Mouse (Mus musculus) adrenal gland, postnatal 4 days (tissue): ENCODE results near the gene Dgkh. TPM values are rescaled to one million over a fixed set of nuclear protein-coding genes. Genes with fewer than 3 reads are reported as not detected.
"Not testable (repeated sequence)": the region's sequence is repeated elsewhere in the genome, so short reads cannot be mapped to it uniquely, and the experiment has no call there.

Source experiments
- DNase-seq, 2 experiments: peaks; one replicate each; pipeline ENCODE4 v3.0.0; 2021 to 2022; ENCODE audit warnings: low spot score in 2 of 2, mixed read lengths in 2 of 2
- long read RNA-seq, 2 experiments: library from polyadenylated mRNA; stranded (forward); transcript quantifications; one replicate each; pipeline ENCODE4 v2.0.0; 2021
- total RNA-seq, 2 experiments: library from RNA; stranded (reverse); gene quantifications; 2 replicates each; pipeline ENCODE4 v1.2.3; 2021

Dgkh gene
- 10 to 100 TPM in 1 of 2 experiments, 1 to 10 TPM in 1; 9.9 to 12.1 TPM for total RNA-seq
- long read RNA-seq, experiment 1, result 0 reads
- long read RNA-seq, experiment 2, full-length matches to known transcripts, result 2 of 6 reads
- long read RNA-seq, experiment 2, partial matches to known transcripts, result 1 of 6 reads
- long read RNA-seq, experiment 2, other reads (novel, unspliced or antisense), result 3 of 6 reads

DNA sequence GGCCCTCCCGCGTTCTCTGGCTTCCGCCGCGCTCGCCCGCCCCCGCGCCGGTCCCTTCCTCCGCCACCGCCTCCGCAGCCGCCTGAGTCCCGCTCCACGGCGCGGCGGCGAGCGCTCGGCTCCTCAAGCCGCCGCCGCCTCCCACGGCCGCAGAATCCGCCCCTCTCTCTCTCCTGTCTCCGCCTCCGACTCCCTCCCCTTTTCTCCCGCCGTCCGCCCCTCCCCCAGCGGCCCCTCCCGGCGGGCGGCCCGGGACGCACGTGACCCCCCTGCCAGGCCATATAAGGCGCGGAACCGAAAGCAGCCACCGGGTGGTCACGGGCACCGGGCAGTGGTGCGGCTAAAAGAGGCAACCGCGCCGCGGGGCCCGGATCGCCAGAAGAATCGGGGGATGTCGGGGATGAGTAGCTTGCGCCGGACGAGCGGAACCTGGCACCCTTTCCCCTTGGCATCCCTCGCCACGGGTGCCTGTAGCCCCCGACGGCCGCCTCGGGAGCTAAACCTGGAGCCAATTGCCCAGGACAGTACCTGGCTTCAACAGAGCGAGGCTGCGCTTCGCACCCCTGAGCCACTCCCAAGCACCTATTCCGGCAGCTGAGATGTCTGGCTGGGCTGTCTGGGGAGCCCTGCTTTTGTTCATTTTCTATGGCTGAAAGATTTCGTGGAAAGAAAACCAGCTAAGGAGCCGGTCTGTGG lies at the start of gene Dgkh:
Dgkh (minus strand) TSS at position 160 of the 696 bp plus-strand sequence.
- peak; percentile 73 to 85 for DNase-seq

DNA sequence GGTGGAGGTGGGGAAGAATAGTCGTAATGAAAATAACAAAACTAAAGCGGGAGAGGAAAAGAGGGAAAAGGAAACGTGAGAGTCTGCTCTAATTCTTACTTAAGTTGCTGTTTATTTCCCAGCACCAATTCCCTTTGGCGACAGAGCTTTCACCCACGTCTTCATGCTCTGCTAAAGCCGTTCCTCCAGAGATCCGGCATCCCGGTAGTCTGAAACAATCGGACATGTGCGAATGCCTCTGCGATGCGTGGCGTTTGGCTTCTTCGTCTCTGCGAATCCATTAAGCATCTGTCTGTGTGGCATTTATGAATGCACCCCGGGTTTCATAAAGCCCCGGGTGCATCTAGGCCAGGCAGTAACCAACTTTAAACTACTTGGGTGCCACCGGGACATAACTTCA lies 44.6 kb upstream of the Dgkh start:
- DNase-seq, result no peak

DNA sequence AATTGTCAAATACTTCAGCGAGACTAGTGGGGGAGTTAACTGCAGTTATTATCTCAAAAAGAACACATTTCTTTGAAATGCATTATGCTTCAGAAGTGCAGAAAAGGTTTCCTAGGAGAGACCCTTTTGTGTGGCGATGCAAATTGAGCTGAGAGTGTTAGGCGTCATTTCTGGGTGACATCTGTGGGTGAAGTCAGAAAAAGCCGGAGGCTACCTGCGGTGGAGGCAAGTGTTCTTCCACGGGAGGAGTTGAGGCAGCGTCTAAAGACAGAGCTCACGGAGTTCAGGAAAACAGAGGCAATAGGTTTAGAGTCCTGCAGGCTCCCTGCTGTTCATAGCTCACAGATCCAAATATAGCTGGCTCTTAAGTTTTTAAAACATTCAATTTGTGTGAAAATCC lies 44.1 kb upstream of the Dgkh start:
- DNase-seq, result no peak

DNA sequence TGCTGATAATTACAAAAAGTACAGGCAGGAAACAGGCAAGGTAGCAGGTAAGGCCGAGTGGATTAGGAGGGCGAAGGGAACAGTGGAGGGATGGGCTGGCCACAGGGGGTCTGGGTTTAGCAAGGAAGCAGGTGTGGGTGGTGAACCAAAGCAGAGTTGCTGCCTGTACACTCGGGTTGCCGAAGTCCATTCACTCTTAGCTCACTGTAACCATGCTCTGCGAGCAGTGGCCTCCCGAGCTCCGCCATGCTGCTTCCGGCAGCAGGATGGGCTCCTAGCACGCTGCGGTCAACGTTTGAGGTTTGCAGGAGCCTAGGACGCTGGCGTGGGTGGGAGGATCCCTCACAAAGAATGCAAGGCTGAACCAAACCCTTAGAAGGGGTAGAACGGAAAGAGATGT lies 43.1 kb upstream of the Dgkh start:
- no peak for DNase-seq

DNA sequence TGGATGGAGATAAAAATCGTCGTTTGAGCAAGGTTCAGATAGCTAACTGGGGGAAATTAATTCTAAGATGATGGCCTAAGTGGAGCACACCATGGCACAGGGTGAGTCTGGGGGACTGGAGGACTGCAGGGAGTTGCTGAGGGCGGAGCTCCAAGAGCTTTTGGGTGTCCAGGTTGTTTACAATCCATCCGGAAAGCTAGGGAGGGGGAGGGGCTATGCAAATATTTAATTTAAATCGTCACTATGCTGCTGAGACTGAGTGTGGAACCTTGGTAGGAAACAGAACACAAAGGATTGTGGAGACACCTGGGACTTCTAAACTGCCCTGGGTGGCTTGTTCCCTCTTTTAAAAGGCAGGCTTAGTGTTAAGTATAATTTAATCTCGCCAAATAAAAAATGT lies 42.6 kb upstream of the Dgkh start:
- DNase-seq, result no peak

DNA sequence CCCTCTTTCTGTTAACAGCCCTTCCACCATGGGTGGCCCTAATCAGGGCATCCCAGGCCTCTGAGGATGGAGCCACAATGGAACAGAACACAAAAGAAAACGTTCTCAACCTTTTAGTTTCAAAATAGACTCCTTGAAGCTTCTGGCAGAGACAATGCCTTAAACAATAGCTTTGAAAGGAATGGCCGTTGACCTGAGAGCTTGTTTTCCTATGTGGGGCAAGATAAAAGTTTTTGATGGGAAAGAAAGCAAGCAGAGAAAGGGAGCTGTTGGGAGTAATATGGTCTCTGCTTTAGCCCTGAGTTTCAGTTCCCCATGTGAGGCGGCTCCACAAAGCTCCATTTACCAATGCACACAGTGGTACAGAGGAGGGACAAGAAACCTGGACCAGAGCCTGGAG lies 37.9 kb upstream of the Dgkh start:
- no peak for DNase-seq

DNA sequence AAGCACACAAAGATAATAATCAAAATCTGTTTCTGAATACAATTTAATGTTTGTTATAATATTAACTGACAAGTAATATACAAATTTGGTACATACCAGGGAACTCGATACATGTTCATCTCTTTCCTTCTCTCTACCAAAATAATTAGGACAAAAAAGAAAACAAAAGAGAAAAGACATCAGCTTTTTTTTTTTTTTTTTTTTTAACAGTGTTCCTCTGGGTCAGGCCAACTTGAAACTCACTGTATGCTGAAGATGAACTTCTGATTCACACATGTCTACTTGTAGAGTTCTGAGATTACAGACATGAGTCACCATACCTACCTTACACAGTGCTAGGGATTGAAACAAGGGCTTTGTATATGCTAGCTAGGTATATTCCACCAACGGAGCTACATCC lies 28.5 kb upstream of the Dgkh start:
- no peak for DNase-seq

DNA sequence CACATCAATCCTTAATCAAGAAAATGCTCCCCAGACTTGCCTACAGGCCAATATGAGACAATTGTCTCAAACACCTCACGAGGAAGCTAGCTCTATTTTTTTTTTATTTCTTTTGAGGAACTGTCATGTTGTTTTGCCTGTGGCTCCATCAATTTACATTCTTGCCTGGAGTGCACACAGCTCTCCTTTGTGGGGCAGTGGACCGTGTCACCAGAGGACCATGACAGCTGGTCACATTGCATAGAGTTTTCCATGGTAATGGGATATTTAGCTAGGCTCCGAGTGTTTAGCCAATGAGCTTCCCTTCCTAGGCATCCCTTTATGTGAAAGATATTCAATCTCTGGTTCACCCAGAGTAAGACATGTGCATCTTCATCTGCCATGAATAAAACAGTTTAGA lies 26.9 kb upstream of the Dgkh start:
- DNase-seq, result no peak

DNA sequence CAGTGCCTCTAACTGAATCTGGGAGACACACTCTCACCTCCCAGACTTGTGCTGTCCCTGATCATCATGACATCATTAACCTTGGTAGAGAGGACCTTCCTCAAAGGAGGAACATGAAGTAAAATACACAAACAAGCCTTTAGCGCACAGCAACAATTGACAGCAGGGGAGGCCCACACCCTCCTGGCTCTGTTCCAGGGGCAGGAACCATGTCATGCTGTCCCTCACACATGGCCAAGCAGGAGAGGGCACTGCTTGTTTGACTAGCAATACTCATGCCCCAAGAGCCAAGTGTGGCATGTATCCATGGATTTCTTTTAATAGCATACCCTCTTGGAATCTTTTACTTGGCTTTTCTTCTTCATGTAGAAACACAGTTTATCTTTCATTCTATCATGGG lies 22.7 kb upstream of the Dgkh start:
- no peak for DNase-seq

DNA sequence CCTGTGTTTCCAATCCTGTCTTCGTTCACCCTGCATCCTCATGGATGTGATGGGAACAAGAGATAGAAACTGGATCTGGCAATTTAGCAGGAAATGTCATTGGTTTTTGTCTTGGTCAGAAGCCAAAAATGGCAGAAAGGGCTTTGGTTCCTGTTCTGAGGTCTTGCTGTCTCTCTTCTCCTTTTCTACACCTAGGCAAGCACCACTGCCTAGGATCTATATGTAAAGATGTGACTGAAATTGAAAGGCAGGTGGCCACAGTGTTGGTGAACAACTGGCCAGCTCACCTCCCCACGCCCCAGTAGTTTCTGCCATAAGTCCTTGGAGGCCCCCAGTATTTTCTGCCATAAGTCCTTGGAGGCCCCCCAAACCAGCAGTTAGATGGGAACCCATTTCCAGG lies 16.1 kb upstream of the Dgkh start:
- no peak for DNase-seq

DNA sequence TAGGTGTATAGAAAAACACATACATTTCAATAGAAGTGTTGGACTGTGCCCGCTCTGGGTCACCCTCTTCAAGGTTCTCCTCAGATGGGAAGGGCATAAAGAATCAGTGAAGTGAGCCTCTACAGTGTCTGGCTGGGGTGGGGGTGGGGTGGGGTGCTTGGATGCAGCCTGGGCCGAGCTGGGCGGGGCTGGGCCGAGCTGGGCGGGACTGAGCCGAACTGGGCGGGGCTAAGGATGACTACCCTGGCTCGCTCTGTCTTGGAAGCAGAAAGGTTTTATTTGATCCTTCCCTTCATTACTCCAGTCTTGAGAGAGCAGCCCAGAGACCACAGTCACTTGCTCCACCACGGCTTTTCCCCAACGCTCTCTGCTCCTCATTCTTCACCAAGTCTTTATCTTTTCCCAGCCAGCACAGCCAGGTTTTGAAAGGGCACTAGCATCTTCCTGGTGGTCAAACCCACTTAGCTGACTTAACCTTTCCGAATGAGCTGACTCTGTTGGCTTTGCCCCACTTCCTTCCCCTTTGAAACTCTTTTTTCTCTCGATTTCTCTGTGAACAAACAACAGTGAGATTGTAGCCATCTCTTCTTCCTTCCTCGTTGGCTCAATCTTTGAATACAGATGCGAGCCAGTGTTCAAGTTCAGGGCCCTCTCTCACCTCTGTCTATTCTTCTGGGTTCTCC lies 15.5 kb upstream of the Dgkh start:
- DNase-seq, result no peak

DNA sequence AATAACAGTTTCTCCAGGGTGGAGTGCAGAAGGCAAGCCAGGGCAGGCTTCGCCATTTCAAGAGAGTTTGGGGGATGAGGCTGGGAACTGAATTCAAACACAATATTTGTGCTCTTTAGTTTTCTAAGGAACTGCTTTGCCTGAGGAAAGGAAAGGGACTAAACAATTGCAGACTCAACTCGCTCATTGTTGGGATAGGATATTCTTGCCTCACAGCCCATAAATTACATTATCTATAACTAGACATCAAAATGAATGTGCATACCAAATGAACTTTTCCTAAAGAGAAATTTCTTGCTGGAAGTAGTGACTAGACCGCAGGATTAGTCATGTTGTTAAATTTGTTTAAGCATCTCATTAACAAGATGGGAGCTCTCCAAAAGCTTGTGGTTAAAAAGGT lies 14.9 kb upstream of the Dgkh start:
- no peak for DNase-seq

DNA sequence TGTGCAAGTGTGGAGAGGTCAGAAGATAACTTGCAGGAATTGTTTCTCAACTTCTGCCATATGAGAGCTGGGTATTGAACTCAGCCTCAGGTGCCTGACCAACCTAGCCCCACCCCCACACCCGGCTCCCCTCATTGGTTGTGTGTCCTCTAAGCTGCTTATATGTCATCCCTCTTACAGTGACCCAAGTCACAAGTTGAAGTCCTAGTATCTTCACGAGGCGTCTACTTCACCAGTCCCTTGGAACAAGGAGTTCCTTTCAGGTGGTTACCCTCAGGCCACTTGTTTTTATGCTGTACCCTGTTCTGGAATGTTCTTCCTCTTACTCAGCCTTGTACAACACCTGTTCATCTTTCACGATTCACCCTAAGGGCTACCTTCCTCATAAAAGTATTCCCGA lies 2.0 kb upstream of the Dgkh start:
- no peak for DNase-seq

DNA sequence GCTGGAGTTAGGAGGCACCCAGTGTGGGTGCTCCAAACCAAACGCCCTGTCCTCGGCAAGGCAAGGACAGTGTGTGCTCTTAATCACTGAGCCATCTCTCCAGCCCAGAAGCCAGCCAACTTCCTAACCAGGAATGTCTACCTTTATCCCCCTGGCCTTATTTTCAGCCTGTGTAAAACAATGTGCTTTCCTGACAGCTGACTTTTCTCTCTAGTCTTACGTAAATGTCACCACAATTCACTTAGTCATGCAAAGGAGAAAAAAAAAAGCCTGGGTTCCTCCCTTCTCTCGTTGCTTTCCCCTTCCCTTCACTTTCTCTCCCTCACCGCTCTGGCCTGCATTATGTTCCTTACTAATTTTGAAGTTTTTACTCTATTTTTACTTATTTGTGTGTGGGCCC lies 1.6 kb upstream of the Dgkh start:
- not testable (repeated sequence) for DNase-seq

DNA sequence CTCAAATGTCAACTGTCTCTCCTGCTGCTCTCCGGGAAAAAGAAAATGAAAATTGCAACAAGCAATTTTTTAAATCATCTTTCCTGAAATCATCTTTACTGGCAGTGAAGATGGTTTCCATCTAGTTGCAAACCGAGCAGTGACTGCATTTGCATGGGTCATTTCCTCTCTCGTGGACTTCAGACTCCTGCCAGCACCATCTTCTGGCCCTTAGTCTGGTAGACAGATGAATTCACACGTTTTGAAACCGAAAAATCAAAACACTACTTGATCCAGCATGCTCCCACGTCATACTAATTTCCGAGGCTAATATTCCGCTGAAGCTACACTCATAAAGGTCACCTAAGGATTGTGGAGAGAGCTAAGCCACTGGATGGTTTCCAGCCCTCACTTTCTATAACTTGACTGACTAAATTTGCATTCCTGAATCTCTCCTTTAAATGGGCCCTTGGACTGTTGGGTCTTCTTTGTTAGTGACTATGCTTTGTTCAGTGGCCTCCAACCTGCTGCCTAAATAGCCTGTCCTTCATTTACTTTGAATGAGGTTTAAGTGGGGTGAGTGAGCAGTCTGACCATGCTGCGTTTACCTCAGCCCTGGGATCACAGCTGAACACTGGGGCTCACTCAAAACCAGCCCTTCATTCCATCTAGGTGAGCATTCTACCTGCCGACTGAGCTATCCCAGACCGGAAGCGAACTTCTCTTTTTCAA lies 945 bp upstream of the Dgkh start:
- DNase-seq, result no peak

DNA sequence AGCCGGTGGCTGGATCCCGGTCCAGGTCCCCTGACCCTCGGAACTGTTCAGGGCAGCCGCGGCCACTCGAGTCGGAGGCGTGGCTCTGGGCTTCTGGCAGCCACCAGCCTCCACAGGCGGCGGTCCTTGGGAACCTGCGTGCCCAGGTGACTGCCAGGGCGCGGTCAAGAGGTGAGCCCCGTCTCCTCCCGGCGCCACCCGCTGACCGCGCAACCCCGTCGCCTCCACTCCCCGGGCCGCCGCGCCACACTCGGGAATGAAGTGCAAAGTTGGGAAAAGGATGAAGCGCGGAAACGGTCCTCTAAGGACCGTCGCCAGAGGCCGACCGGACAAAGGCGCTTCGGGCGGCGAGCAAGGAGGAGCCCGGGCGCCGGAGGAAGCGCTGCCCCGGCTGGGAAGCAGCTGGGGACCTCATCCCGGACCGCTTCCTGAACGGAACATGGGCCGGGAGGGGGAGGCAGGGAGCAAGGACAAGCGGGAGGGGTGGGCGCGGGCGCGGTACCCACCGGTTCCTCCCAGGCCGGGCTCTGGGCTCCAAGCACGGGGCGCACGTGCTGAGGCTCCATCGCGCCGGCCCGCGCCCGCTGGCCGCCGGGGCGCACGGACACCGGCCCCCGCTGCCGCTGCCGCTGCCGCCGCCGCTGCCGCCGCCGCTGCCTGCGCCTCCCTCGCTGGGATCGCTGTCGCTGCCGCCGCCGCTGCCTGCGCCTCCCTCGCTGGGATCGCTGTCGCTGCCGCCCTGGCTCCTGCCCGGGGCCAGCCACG lies 542 bp downstream of the Dgkh start:
- DNase-seq, result peak; percentile 7 to 15

DNA sequence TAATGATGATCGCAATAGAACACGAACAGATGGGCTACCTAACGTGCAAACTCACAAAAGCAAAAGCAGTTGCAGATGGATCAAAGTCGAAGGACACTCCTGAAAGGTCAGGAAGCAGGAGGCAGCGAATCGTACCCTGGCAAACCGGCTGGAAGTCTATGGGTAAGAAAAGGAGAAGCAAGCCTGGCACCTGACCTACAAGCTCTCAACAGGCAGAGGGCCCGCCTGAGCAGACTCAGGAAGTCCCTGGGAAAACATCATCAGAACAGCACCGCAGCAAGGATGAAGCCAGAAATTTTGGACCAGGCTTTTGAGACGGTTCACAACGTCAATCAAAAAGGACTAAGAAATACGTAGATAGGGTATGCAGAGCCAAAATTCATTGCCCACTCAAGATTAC lies 1.3 kb downstream of the Dgkh start:
- DNase-seq, result no peak

DNA sequence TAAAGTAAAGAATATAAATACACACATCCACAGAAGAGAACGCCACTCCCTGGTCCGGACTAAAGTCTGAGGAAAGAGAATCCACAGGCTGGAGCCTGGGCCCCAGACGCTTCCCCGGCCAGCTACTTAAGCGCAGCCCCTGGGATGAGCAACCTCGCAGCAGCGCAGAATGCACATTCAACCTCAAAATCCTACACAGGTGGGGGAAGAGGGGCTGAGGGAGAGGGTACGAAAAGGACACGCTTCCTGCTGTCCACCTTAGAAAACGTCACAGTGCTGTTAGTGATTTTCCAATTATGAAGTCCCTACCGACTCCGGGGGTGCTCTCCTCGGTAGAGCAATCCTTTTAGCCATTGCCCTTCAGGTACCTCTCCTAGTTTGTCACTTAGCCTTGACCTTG lies 6.6 kb downstream of the Dgkh start:
- DNase-seq, result no peak

DNA sequence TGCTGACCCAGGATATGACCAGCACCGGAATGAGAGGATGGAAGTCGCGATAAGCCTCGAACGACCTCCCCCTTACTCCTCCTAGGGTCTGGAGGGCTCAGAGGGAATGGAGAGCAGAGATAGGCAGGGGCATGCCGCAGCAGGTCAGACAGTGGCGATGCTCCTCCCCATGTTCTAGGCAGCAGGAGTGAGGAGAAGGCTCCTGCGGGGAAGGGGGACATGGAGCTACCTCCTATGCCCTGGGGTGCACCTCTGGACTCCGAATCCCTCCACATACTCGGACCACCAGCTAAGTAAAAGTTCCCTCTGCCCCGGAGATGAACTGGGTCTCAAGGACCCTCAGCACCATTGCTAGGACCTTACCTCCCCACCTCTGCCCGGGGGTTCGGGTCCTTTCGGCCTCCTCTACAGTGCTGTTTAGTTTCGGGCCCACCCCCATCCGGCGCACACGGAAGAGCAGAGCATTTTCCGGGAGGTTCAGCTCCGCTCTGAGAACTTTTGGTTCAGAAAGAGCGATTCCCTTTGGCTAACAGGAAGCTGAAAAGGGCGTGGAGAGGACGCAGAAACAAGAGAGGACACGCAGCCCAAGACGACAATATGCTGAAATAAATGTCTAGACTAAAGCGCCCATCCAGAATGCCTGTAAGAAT lies 7.1 kb downstream of the Dgkh start:
- DNase-seq, result no peak

DNA sequence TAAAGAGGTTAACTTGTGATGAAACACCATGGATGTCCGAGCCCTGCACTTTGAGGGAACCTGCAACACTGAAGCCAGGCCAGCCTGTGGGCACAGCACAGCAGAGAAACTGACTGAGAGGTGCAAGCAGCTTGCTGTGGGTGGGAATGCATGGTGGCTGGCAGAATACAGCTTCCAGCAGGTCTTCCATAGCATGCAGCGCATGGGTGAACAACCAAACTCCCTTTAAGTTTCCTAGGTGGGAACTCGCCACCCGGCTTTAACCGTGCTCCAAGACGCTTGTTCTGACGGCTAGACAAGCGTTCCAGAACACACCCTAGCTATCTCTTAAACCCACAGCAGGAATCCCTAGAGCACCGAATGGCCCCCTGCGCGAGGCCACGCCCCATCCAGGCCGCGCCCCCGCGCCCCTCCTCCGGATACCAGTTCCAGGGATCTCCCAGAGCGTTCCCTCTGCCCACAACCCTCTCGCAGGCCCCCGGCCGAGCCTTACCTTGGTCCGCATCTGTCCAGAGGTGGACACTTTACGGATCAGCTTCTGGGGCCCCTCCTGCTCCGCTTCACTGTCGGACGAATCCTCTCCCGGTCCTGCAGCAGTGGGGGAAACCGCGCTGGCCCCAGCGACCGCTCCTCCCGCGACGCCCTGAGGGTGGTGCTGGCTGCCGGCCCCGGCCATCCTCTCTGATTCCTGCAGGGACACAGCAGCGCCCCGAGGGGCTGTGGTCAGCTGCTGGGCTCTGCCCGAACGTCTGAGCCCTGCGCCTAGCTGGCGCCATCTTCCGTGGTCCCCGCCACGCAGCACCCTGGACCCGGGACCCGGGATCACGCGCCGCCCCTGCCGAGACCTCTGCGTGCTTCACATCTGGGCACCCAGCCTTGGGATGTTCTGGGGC lies 7.9 kb downstream of the Dgkh start:
- DNase-seq, result peak; percentile 36 to 46
